Mouse (Mus musculus) C2C12 (cell line): ENCODE measurements around the gene Tmem97.

Source experiments
- CEBPB ChIP-seq: IDR thresholded peaks from one replicate; pipeline ENCODE4 v1.6.1; 2011; ENCODE audit warnings: low read depth, mild to moderate bottlenecking, control low read depth, moderate library complexity
- CTCF ChIP-seq: IDR thresholded peaks from one replicate; pipeline ENCODE4 v1.5.1; 2011; ENCODE audit not compliant: control insufficient read depth, insufficient read depth, insufficient read length
- FOSL1 ChIP-seq: IDR thresholded peaks from one replicate; pipeline ENCODE4 v1.8.0; 2011; ENCODE audit warnings: mild to moderate bottlenecking, low read length; ENCODE audit not compliant: poor library complexity, insufficient read depth, severe bottlenecking
- MAX ChIP-seq: IDR thresholded peaks from one replicate; pipeline ENCODE4 v1.6.1; 2011; ENCODE audit warnings: mild to moderate bottlenecking, control low read depth
- MYOD1 ChIP-seq: IDR thresholded peaks from one replicate; pipeline ENCODE4 v1.6.1; 2011; ENCODE audit warnings: low read depth; ENCODE audit not compliant: control insufficient read depth, insufficient read length
- MYOG ChIP-seq: IDR thresholded peaks from one replicate; pipeline ENCODE4 v1.6.1; 2011; ENCODE audit not compliant: control insufficient read depth, insufficient read length; ENCODE audit errors: extremely low read depth
- USF1 ChIP-seq: IDR thresholded peaks from one replicate; pipeline ENCODE4 v1.6.1; 2011; ENCODE audit warnings: low read depth, mild to moderate bottlenecking, control low read depth, moderate library complexity

DNA sequence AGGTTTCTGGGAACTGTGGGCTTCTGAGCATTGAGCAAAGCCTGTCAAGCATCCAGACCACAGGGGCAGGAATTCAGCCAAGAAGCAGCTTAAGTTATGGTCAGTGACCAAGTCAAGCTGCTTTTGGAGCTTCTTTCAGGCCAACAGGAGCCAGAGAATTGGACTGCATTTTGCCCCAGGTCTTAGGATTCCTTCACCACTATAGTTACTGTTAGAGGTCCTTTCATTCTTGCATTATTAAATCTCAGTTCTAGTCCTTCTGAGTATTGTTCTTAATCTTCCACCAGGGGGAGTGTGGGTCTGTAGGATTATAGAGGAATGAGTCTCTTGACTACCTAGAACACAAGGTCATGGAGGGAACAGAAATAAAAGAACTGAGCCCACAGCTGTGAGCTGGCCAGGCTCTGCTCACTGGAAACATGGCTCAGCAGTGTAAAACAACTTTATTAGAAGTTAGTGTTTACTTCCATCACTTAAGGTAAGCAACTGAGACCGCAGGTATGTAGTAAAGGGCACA is 28.0 kb downstream of the Tmem97 start:
- TF ChIP-seq CTCF = no peak
- TF ChIP-seq USF1 = no peak
- TF ChIP-seq MAX = no peak
- TF ChIP-seq MYOG = no peak
- no peak for TF ChIP-seq CEBPB
- no peak for TF ChIP-seq MYOD1
- no peak for TF ChIP-seq FOSL1
